Mouse (Mus musculus) embryonic fibroblast, embryonic 13.5 days (primary cell): ENCODE data around the gene Kalrn.

Experiments
- CTCF ChIP-seq: IDR thresholded peaks from 2 replicates; pipeline ENCODE4 v1.5.1; 2011; ENCODE audit warnings: mild to moderate bottlenecking, control low read depth, low read length, moderate library complexity, borderline replicate concordance; ENCODE audit not compliant: insufficient read depth
- POLR2A ChIP-seq: IDR thresholded peaks from 2 replicates; pipeline ENCODE4 v1.6.1; 2011; ENCODE audit warnings: low read depth, mild to moderate bottlenecking, control low read depth, low read length, moderate library complexity

DNA sequence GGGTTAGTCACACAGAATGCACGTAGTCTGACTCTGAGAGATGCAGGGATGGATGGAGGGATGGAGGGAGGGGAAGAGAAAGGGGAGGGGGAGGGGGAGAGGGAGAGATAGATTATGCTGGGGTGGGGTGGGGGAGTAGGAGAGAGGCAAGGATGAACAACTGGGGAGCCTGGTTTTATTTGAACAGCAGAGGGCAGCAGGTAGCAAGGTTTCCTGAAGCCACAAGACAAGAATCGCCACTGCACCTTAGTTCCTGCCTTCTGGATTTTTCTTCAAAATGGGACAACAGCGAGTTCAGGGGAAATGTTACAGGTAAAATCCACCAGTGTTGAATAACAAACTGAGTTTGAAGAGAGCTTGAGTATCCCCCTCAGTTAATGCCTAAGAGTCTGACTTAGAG lies 573.9 kb downstream of the Kalrn start:
- TF ChIP-seq POLR2A: no peak
- 0 out of 2 replicates have a peak, but pooled peaks have one; percentile 16 for TF ChIP-seq CTCF
